Mouse (Mus musculus) spleen, adult 2 months (tissue): ENCODE results near the gene Asic2. TPM values are rescaled to one million over a fixed set of nuclear protein-coding genes. Genes with fewer than 3 reads are reported as not detected.

ENCODE experiments used
- DNase-seq, 2 experiments: peaks; one replicate each; pipeline versions ENCODE4 v3.0.0 to v3.0.0-alpha.2; 2012 to 2021; ENCODE audit warnings: low spot score in 2 of 2, low read depth in 1 of 2
- H3K27ac ChIP-seq: fragments of 200-500 bp; 2 replicates; pipeline ENCODE4 v1.5.1; 2012; ENCODE audit warnings: low read length, inconsistent platforms; ENCODE audit not compliant: insufficient read depth
- H3K27me3 ChIP-seq: fragments of 200-500 bp; 2 replicates; pipeline ENCODE4 v1.6.1; 2012; ENCODE audit warnings: mild to moderate bottlenecking, moderate library complexity, low read length, inconsistent platforms; ENCODE audit not compliant: control insufficient read depth, insufficient read depth
- H3K36me3 ChIP-seq: fragments of 200-500 bp; 2 replicates; pipeline ENCODE4 v1.6.1; 2012; ENCODE audit warnings: mild to moderate bottlenecking, low read length, inconsistent platforms; ENCODE audit not compliant: control insufficient read depth, insufficient read depth
- H3K4me1 ChIP-seq: fragments of 200-500 bp; 2 replicates; pipeline ENCODE4 v1.6.1; 2011; ENCODE audit warnings: inconsistent platforms; ENCODE audit not compliant: control insufficient read depth, insufficient read depth, insufficient read length
- H3K4me3 ChIP-seq: fragments of 200-500 bp; 2 replicates; pipeline ENCODE4 v1.5.1; 2011; ENCODE audit warnings: mild to moderate bottlenecking, inconsistent platforms; ENCODE audit not compliant: insufficient read depth, insufficient read length; ENCODE audit errors: extremely low read depth
- CTCF ChIP-seq: fragments of 200-500 bp; IDR thresholded peaks from 2 replicates; pipeline ENCODE4 v1.5.1; 2011; ENCODE audit warnings: mild to moderate bottlenecking, inconsistent platforms; ENCODE audit not compliant: insufficient read depth, insufficient read length, insufficient replicate concordance; ENCODE audit errors: extremely low read depth
- POLR2A ChIP-seq: fragments of 200-500 bp; IDR thresholded peaks from 2 replicates; pipeline ENCODE4 v1.6.1; 2011; ENCODE audit warnings: low read depth, low read length, inconsistent platforms
- WGBS: fragments of 180-500 bp; shearing (Covaris S2); methylation state at CpG from one replicate; pipeline ENCODE4 v1.1.7; 2018; 5-methylcytosine and 5-hydroxymethylcytosine counted together
- polyA plus RNA-seq: library from polyadenylated mRNA; depleted of rRNA; stranded (reverse); fragments of >200 nt; gene quantifications from 2 replicates; pipeline ENCODE4 v1.2.3, GENCODE M21; 2012

The Asic2 gene
- polyA plus RNA-seq, 1 experiment, result 0.46 TPM

DNA sequence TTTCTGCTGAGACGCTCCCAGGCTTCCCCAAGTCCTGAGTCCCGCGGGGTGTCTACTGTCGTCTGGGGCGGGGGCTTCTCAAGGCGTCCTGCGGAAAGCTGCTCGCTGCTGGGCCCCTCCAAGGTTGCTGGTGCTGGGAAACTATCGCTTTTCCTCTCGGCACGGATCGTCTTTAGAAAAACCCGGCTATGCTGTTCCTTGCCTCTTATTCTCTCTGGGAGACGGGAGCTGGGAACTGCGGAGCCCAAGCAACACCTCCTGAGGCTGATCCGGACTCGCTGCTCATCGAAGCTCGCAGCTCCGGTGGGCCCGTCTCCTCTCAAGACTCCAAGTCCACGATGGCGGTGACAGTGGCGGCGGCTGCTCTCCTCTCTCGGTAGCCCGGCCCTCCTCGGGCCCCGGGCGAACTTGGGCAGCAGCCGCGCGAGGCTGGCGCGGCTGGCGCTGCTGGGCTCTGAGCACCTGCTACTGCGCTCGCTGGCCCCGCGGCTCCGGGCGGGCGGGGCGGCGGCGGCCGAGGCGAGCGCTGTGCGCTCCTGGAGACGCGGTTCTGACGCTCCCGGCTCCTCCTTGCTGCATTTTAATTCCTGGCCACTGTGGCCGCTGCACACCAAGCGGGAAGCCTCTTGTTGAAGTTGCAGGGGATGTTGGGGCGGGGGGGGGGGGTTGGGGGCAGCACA, 815.0 kb downstream of the Asic2 start:
- Histone ChIP-seq H3K36me3 (no peaks in the 10 kb centered on the region), H3K27me3 (peaks cover 16% of the 10 kb centered on the region), H3K4me1 (no peaks in the 10 kb centered on the region; the same call in 1 of the 2 replicates), H3K27ac (no peak overlapping the region), H3K4me3 (no peak overlapping the region)
- TF ChIP-seq POLR2A (no peak), CTCF (no peak)
- 3% methylated on average over 57 of the region's 57 CpGs for WGBS
- DNase-seq, result no peak

DNA sequence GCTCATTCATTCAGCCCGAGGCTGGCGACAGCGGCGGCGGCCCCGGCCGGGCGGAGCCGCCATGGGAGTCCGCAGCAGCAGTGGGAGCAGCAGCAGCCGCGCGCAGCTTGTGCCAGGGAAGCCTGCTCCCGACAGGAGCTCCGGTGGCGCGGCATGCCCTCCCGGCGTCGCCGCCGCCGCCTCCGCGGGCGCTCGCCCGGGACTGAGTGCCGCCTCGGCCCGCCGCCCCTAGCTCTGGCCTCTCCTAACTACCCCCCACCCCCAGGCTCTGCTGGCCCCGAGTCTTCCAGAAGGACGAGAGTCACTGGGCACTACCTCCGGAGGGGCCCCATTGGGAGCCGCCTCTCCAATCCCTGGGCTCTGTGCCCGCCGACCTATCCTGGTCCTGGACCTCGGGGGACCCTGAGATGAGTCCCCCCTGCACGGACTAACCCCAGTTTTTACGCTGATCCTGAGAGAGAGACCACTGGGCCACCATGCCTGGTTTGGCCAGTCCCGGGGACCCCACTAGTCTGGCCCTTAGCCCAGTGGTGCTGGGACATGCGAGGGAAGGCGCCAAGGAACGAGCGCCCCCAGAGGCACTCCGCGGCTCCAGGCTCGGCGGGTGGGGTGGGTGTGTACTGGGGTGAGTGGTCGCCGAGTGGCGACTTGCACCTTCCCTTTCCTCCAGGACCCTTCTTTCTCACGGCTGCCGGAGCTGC, 815.6 kb downstream of the Asic2 start:
- TF ChIP-seq CTCF, result no peak
- TF ChIP-seq POLR2A, result no peak
- Histone ChIP-seq H3K4me3 (no peak overlapping the region), H3K36me3 (no peaks in the 10 kb centered on the region), H3K4me1 (no peaks in the 10 kb centered on the region; the same call in 1 of the 2 replicates), H3K27me3 (peaks cover 16% of the 10 kb centered on the region), H3K27ac (no peak overlapping the region)
- DNase-seq, result no peak
- WGBS, result 4% methylated on average over 47 of the region's 55 CpGs

DNA sequence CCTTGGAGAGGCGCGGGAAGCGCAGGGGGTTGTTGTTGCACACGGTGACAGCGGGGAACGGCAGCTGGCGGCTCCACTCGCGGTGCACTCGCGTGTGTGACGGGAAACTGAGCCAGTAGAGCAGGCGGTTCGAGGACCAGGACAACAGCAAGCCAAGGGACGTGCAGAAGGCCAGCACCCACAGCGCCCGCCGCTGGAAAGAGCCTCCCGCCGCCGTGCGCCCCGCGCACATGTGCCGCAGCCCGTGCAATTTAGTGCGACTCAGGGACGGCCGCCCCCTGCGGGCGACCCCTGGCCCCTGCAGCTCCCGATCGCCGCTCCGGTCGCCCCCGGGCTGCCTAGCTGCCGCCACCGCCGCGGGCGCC, 816.3 kb downstream of the Asic2 start:
- Histone ChIP-seq H3K36me3 (no peaks in the 10 kb centered on the region), H3K4me1 (no peaks in the 10 kb centered on the region; the same call in 1 of the 2 replicates), H3K4me3 (no peak overlapping the region), H3K27ac (no peak overlapping the region), H3K27me3 (peaks cover 16% of the 10 kb centered on the region)
- WGBS, result 8% methylated on average over 42 of the region's 42 CpGs
- no peak for DNase-seq
- TF ChIP-seq CTCF, result no peak
- no peak for TF ChIP-seq POLR2A

DNA sequence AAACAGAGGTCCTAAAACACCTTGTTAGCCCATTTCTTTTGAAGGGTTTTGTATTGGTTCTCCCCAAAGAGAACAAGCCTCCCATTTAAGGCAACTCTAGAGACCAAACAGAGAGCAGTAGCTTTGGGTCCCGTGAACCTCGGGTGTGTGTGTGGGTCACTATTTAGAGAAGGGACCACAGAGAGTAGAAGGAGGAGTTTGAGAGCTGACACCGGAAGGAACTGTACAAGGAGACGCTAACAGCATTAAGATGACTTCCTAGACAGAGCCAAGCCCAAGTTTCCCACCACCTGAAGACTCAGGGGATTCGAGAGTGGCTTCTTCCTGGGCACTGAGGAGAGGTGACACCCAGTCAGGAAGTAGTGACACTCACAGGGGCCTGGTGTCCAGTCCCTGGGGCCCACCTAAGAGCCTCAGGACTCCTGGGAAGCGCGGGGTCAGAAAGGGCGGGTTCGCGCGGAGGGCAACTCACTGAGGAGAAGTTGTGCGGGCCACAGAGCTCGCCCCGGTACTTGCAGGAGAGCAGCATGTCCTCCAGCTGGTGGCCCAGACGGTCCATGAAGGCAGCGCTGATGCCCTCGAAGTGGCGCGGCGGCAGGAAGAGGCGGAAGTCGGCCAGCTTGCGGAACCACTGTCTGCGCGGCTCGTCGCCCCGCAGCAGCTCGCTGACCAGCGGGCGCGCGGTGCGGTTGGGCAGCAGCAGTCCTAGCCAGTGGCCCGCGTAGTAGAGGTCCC, 816.8 kb downstream of the Asic2 start:
- peaks cover 16% of the 10 kb centered on the region for H3K27me3 ChIP-seq
- no peak overlapping the region for H3K4me3 ChIP-seq
- H3K27ac ChIP-seq, result no peak overlapping the region
- 9% methylated on average over 36 of the region's 36 CpGs for WGBS
- DNase-seq, result no peak
- TF ChIP-seq CTCF, result no peak
- TF ChIP-seq POLR2A, result no peak
- H3K36me3 ChIP-seq, result no peaks in the 10 kb centered on the region
- no peaks in the 10 kb centered on the region; the same call in 1 of the 2 replicates for H3K4me1 ChIP-seq

DNA sequence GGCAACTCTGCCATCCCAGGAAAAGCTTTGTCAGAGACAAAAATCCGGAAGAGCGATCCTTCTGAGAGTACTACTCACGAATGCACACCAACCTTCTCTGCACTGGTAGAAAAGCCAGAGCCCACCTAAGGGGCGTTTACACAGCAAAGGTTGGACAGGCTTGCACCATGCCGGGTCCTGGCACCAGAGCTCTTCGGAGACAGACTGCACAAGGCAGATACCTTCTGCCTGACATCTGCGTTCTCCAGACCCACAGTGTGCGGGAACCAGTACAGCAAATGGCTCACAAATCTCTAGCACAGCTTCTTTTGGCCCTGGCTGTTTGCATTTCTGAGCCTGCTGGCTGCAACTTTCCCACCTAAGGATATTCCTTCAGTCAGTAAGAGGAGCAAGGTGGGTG, 817.6 kb downstream of the Asic2 start:
- H3K27ac ChIP-seq, result no peak overlapping the region
- 92% methylated on average over 8 of the region's 8 CpGs for WGBS
- no peak for DNase-seq
- no peaks in the 10 kb centered on the region for H3K36me3 ChIP-seq
- H3K4me1 ChIP-seq, result no peaks in the 10 kb centered on the region; the same call in 1 of the 2 replicates
- no peak overlapping the region for H3K4me3 ChIP-seq
- peaks cover 16% of the 10 kb centered on the region for H3K27me3 ChIP-seq
- no peak for TF ChIP-seq POLR2A

GRCm38 (mm10) chr11:81148423-81148822, 819.8 kb downstream of the Asic2 start:
- DNase-seq, result no peak
- 73% methylated on average over 10 of the region's 10 CpGs for WGBS
- Histone ChIP-seq H3K4me1 (no peaks in the 10 kb centered on the region; the same call in 1 of the 2 replicates), H3K4me3 (no peak overlapping the region), H3K36me3 (no peaks in the 10 kb centered on the region), H3K27ac (no peak overlapping the region), H3K27me3 (peaks cover 16% of the 10 kb centered on the region)
- TF ChIP-seq POLR2A (no peak), CTCF (no peak)
